Mouse (Mus musculus) liver, embryonic 14.5 days (tissue): Measurements from ENCODE around the gene Gm49325.

Experiments
- CTCF ChIP-seq: IDR thresholded peaks from 2 replicates; pipeline ENCODE4 v1.5.1; 2016; ENCODE audit warnings: antibody characterized with exemption, low read depth, control low read depth
- EP300 ChIP-seq: IDR thresholded peaks from 2 replicates; pipeline ENCODE4 v1.6.1; 2016; ENCODE audit warnings: antibody characterized with exemption, low read depth

GRCm38 (mm10) chr10:77652046-77652445 is 46.0 kb downstream of the Gm49325 start:
- TF ChIP-seq CTCF (no peak), EP300 (no peak)
